Mouse (Mus musculus): Measurements from ENCODE around the gene Jmjd6.

Jmjd6 gene

DNA sequence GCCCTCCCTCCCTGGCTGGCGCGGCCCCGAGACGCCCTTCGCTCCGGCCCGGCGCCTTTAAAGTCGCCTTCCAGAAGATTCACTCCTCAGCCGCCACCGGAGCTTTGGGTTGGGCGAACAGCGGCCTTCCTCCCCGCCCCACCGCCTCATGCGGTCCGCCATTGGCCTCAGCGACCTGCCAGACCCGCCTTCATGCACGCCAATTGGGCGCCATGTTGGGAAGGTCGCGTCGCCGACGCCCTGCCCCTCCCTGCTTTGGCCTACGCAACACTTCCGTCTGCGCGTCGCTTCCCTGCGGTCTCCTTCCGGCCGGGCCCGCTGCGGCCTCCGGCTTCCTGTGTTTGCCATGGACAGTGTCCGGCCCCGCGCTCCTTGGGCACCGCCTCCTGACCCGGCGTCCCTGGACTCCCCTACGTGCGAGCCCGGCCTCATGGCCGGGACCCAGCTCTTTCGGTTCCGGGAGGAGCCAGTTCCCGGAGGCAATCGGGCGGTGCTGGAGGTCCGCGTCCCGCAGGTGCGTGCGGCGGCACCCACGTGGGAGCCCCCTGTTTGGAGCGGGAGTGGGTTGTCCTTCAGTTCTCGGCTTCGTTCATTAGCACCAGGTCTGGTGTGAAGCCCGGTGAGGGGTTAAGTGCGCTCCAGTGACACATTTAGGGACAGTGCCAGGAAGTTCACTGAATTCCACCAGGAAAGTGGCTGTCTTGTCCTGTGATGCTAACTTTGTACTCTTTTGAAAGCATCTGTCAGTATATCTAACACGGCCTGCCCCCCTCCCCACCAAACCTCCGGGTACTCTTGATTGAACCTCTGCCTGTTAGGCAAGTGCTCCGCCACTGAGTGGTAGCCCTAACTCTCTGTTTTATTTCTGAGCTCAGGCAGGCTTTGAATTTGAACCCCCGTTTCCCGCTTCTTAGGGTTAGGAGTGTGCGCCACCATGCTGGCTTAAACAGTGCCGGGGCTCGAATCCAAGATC lies at the start of gene Jmjd6, which contains the start of gene Mettl23:
Jmjd6 (minus strand) TSS at position 189 of the 973 bp plus-strand sequence.
Mettl23 (plus strand) TSS at position 18 of the 973 bp plus-strand sequence.
- DNase-seq, result peak; percentile 100

DNA sequence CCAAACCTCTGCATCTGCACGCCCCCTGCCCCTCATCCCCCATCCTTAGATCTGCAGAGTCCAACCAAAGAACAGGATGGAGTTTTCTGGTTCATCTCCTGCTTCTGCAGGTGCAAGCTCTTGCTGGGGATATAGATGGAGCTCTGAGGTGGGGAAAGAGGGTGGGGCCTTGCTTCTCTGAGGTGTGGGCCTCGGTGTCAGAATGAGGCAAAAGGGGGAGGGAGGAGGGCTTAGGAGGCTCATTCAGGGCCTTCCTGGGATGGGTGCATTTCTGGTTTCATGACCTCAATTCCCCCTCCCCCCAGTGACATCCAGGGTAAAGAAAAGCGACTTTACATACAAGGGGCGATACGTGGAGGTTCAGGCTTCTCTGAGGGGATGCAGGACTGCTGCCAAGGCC lies 43.9 kb upstream of the Jmjd6 start:
- DNase-seq, result no peak

DNA sequence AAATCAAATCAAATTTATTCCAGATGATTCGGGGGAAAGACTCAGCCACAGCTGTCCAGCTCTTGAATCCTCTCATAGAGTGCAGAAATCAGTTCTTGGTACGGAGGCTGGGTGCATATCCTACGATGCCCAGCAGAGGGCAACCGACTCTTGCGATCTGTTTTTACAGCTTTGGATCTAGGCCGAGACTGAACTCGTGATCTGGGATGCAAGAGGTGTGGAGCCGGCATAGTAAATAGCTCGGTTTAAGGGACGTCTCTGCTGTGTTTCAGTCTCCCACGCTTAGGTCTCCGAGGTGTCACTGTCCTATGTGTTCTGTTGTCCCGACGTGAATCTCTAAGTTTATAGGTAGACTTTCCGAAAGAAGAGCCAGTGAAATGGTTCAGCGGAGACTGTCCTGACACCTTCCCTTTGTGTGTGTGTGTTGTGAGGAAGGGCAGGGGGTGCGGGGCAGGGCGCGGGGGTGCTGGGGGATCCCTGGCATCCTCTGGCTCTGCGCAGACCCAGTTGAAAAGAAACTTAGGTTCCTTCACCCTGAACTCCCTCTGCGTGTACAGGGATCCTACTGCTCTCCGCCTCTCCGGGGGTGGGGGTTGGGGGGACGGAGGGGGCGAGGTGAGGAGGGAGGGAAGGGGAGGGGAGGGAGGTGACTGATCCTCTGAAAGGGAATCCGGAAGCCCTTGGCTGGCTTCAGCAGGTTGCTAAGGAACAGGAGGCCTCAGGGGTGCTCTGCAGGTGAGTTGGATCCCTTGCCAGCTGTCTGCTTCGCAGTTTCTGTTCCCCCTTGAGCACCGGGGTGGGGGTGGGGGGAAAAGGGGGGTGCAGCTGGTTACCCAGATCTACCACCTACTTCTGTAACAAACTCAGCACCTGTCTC lies 42.3 kb upstream of the Jmjd6 start:
- peak; percentile 96 for DNase-seq

DNA sequence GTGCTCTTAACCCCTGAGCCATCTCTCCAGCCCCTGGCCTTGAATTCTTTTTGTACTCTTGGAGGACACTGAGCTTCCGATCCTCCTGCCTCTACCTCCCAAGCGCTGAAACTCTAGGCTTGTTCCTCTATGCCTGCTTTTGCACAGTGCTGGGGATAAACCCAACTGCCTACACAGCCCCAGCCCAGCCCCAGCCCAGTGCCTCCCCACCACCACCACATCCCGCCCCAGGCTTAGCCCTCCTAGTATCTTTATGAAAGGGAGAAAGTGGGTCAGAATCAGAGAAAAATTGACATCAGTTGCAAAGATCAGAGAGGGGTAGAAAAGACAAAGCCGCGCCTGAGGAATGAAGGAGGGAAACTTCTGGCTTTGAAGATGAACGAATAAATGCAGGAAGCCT lies 40.8 kb upstream of the Jmjd6 start:
- DNase-seq, result no peak

DNA sequence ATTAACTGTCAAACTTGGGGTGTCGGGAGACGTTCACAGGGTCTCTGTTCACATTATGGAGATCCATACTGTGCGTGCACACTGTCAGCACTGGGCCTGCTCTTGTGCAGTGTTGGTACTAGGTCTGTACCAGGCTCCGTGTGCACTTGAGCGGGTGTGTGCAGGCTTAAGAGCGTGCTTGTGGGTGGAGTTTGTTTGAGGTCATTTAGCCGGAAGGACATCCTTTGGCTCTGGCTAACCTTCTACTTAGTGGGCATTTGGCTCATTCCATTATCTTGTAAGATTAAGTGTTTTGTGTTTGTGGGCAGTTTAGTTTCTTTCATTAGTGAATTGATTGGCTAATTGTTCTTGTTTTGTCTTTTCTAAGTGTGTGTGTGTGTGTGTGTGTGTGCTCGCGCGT lies 39.2 kb upstream of the Jmjd6 start:
- no peak for DNase-seq

DNA sequence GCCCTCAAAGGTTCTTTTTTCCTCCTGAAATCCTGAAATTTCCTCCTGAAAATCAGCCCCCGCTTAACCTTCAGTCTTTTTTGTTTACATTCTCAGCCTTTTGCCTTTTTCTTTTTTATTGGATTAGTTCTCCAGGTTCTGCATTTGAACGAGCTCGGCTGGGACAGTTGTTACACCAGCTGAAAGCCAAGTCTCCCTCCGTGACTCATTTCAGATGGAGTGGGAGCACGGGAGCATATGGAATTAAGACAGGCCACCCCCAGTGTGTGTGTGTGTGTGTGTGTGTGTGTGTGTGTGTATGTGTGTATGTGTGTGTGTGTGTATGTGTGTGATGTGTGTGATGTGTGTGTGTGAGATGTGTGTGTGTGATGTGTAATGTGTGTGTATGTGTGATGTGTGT lies 38.2 kb upstream of the Jmjd6 start:
- DNase-seq, result no peak

DNA sequence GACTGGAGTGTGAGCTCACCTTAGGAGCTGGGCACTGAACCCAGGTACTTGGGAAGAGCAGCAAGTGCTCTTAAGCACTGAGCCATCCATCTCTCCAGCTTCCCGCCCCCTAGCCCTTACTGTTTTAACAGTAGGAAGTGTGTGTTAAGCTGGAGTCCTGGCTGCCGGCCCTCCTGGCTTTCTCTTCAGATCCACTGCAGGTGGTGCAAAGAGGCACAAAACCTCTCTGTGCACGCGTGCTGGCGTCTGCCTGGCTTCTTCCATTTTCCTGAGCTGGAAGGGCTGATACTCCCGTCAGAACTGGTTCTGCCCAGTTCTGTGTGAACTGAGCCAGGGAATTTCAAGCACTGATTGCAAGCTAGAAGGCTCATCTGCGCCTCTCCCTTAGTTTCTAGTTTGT lies 37.6 kb upstream of the Jmjd6 start:
- DNase-seq, result no peak

DNA sequence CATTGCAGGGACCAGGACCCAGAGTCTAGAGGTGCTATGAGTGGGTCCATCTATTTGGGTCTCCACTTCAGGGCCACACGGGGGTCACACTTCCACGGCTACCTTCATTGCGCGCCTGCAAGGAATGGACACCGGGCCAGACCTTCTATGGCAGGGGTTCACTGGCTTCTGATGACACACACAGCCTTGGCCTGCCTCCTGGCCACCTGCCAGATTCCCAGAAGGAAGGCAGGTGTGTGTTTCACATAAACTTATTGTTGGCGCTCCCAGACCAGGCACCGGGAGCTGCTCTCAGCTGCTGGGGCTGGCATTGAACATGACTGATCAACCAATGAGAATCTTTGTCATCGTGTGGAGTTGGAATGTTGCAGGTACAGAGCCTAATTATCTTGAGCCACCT lies 35.2 kb upstream of the Jmjd6 start:
- DNase-seq, result no peak

DNA sequence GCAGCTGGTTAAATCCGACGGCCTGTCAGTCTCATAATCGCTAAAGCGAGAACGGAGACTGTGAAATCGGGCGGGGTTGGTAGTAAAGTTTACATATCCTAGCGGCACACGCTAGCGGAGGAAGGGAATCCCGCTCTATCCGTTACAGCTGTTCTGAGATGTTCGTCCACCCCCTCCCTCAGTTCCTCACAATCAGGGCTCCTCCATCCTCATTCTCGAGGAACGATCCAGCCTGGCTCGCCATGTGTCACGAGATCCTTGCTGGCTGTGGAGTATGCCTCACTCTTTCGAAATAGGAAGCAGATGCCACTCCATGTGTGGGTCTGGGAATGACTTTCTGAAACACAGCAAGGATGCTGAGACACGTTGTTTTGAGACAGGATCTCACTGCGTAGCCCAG lies 30.7 kb upstream of the Jmjd6 start:
- no peak for DNase-seq

DNA sequence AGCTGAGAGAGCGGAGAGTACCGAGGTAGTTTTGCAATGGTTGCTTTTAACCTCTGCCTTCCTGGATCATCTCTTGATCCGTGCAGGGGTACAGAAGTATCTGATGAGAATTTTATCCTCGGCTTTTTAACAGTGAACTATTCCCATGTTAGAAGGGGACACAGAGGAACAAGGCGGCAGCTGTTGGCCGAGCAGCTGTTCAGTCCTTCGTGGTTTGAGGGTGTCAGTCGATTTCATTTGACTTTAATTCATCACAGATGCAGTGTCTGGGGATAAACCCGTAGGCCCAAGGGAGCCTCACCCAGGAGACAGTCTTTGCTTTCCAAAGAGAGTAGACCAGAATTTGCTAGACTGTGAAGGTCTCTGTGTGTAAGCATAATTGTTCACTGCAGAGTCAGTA lies 28.3 kb upstream of the Jmjd6 start:
- no peak for DNase-seq

DNA sequence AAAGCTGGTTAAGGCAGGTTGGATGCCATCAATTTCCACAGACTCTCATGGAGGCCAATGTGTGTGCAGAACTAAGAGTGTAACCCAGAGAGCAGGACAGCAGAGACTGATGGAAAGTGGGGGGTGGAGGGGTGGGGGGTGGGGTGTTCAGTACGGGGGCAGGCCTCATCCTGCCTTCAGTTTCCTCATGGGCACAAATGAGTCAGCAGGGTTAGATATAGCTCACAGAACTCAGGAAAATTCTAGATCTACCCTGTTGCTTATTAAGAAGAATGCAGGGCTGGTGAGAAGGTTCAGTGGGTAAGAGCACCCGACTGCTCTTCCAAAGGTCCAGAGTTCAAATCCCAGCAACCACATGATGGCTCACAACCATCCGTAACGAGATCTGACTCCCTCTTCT lies 26.4 kb upstream of the Jmjd6 start:
- no peak for DNase-seq

DNA sequence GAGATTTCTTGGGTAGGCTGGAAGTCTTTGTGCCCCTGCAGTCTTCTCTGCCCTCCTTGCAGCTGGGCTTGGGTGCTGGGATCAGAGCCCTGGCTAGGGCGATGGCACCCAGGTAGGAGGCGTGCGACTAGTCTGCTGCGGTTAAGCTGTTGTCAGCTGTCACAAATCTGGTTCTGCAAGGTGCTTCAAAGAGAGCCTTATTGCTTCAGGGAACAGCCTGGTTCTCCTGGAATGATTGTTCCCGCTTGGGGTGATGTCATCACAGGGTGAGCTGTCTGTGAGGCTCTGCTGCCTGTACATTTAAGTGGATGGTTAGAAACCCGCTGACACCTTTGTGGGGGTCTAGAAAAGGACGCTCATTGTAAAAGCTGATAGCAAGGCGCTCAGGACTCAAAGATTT lies 26.0 kb upstream of the Jmjd6 start:
- no peak for DNase-seq

DNA sequence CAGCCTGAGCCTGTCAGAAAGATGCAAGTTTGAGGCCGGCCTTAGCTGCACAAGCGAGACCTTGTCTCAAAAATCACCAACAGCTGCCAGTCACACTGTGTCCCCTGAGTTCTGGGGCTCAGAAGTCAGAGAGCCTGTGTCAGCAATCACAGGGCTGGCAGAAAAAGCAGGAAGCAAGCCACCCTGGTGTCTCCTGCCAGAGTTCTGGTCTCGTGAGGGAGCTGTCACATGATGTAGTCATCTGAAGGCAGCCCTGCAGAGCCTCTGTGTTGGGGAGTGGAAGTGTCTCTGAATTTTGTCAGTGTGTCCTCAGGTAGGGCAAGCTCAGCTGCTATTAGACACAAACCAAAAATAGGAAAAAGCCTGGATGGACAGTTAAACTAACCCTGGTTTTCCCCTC lies 24.9 kb upstream of the Jmjd6 start:
- DNase-seq, result peak; percentile 99

DNA sequence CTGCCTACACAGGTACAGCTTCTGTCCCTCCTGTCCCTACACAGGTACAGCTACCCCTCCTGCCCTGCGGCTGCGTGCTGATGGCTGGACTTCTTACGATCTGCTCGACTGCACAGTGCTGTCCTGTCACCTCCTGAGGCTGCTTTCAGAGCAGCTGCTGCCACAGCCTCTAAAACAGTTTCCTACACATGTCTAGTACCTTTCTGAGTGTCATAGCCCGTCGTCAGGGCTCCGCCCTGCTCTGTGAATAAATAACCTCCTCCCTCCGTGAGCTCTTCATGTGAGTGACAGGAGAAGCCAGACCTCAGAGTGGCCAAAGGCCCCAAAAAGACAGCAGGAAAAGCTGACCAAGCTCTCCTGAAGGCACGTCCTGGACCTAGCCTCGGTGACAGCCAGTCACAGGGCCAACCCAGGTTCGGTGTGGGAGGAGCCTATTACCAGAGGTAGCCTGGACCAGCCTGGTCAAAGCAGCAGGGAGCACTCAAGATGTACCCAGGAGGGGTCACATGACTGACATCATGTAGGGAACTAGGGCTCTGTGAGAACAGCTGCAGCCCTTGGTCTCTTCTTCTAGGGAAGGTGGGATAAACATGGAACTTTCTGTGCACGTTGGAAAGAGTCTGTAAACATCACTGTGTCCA lies 22.8 kb upstream of the Jmjd6 start:
- DNase-seq, result peak; percentile 89

DNA sequence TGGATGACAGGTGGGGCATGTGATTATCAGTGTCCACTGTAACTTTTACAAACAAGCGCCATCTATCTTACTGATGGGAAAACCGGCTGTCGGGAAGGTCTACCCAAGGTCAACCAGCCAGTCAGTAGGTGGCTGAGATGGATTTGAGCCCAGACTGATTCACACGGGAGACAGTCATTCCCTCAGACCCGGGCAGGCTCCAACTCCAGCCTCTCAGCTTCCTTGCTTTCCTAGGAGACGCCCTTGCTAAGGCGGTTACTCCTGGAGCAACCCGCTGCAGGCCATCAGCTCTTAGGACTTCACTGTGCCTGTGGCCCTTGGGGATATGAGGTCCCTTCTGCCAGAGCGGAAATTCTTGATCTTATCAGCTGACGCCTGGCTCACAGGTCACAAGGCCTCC lies 21.2 kb upstream of the Jmjd6 start:
- peak; percentile 97 for DNase-seq

DNA sequence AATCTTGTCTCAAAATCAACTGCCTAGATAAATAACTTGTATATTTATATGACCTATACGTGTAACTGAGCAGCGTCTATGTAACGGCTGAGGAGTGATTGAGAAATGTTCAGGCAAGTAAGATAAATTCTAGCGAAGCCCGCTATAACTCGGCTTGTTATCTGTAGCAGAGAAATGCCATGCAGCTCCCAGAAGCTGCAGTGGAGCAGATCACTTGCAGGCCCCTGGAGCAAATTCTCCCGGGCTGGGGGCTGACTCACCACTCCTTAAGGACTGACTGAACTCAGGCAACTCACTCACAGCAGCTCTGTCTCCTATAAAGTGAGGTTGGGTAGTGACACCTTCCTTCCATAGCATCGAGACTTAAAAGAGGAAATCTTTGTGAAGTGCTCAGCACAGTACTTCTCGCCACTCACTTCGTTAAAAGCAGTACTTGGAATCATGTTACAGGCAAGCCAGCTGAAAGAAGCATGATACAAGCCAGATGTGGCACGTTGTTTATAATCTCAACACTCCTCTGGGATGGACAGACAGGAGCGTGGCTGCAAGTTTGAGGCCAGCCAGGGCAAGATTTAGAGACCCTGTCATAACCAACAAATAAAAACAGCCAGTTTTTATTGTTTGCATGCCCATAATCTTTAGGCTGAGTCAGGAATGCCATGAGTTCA lies 14.1 kb upstream of the Jmjd6 start:
- DNase-seq, result peak; percentile 76

DNA sequence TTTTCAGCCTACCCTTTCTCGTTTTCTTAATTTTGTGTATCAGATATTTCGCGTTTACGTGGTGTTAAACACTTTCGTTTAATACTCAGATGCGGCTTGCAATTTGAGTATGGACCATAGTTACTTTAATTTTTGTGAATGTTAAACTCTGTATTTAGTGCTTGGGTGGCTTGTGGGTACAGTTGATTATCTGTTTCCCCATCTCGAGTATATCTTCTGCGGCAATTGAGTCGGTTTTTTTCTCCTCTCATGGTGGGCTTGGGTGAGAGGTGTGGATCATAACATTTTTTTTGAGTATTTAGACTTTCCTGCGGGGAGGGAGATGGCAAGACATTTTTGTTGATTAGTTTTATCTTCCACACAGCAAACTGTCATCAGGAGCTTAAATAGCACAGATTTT lies 11.0 kb upstream of the Jmjd6 start:
- no peak for DNase-seq

DNA sequence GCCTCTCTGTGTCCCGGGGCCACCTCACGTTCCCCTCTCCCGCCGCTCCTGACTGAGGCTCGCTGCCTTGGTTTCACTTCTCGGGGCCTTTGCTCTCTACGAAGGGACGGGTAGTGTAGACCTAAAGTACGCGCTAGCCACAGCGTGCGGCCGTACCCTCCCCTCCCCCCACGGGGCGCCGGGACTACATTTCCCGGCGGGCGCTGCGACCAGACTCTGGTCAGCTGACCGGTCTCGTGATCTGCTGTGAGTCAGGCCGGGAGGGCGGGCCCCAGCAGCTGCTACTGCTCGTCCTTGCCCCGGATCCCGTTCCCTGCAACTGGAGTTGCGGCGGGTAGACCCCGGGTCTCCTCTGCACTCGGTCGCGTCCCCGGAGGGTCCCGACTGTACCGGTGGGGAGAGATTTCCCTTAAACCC lies 10.3 kb upstream of the Jmjd6 start:
- peak; percentile 100 for DNase-seq

DNA sequence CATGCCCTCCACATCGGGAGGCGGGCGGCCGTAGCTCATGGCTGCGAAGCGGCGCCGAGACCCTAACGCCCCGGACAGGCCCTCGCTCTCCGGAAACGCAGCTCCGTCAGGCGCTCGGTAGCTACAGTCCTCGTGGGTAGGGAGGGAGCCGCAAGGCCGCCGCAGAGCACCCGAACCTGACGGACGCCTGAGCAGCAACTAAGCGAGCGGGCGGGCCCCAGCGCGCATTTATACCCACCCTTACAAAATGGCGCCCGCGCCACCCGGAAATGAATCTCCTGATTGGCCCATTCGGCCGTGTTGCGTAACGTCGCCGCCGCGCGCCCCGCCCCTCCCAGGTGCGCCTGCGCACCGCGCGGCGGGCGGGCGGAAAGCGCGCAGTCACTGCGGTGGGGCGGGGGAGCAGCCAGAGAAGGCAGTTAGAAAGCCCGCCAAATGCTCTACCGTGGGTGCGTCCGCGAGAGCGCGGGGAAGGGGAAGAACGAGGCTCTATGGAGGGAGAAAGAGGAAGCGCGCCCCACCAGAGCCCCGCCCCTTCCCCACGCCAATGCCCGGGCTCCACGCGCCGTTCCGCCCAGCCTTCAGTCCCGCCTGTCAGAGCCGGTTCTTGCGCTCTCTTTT lies 9.8 kb upstream of the Jmjd6 start, which contains the start of gene Srsf2:
Srsf2 (minus strand) TSS at position 204 of the 621 bp plus-strand sequence.
- peak; percentile 100 for DNase-seq

DNA sequence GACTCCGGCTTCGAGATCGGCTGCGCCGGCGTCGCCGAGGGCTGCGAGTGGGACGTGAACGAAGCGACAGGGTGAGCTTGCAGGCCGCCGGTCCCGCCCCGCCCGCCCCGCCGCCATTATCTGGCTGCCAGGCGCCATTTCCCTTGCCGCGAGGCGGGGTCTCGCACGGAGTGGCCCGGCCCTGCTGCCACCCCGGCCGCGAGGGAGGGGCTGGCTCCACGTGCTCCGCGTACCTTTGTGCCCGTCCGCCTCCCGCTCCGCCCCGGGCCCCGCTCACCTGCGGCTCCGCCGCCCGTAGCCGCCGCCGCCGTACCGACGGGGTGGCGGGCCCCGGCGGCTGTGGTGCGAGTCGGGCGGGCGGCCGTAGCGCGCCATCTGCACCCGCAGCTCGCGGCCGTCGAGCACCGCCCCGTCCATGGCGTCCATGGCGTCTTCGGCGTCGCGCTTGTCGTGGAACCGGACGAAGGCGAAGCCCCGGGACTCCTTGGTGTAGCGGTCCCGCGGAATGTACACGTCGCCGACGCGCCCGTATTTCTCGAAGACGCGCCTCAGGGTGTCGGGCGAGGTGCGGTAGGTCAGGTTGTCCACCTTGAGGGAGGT lies 9.1 kb upstream of the Jmjd6 start, which contains the start of gene Mfsd11:
Mfsd11 (plus strand) TSS at position 150 of the 600 bp plus-strand sequence.
- DNase-seq, result peak; percentile 98

DNA sequence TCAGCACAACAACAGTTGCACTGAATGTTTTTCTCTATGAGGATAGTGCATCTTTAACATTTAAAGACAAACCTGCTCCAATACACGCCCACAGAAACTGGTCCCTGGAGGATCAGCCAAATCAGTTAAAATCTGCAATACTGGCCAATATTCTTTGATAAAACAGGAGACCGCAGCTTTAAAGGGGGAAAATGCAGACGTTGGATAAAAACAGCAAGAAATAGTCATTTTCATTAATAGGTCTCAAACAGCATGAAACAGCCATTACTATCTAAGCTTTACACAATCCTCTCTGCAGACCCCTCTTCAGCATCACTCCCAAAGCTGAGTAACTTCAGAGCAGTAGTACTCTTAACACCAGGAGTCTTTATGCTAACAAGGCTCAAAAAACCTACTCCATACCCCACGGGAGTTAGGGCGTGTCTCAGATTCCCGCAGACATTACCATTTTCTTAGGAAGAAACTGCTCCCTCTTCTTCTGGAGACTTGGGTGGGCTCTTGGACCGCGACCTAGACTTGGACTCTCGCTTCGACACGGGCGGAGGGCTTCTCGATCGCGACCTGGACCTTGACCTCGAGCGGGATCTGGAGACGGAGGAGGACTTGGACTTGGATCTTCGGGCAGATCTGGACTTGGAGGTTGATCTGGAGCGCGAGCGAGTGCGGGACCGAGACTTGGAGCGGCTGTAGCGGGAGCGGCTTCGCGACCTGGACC lies 8.5 kb upstream of the Jmjd6 start:
- DNase-seq, result no peak

All from heart, adult 11 months (tissue).